Mouse (Mus musculus): ENCODE data around the gene Mettl8. TPM values are rescaled to one million over a fixed set of nuclear protein-coding genes. Genes with fewer than 3 reads are reported as not detected.

Gene Mettl8
- polyA plus RNA-seq, 1 experiment: 21.1 TPM

DNA sequence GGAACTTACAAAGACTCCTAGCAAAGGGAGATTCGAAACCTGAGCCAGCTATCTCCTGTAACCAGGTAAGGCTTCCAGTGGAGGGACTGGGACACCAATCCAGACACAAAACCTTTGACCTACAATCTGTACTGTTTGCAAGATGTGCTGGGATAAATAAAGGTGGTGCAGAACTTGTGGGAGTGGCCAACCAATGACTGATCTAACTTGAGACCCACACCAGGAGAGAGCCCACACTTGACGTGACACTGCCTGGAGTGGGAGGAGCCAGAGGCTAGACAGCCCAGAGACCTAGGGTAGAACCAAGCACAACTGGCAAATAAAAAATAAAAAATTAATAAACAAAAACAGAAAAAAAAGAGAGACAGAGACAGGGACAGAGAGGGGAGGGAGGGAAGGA is 24.7 kb downstream of the Mettl8 start:
- Histone ChIP-seq H3K9me3 (replicated peaks; ENCODE audit: control insufficient read depth, insufficient read depth, low read length, poor library complexity, severe bottlenecking) (no peaks in the 10 kb centered on the region), H3K27ac (ENCODE audit: insufficient read depth, low read length) (no peak overlapping the region), H3K4me3 (ENCODE audit: low read depth, low read length) (no peak overlapping the region), H3K4me1 (ENCODE audit: control insufficient read depth, insufficient read depth, low read length) (no peaks in the 10 kb centered on the region), H3K9ac (ENCODE audit: low read depth, poor library complexity, severe bottlenecking) (no peak overlapping the region), H3K27me3 (ENCODE audit: control insufficient read depth, insufficient read depth, low read length, poor library complexity, severe bottlenecking) (no peaks in the 10 kb centered on the region), H3K36me3 (ENCODE audit: control insufficient read depth, insufficient read depth, low read length, poor library complexity, severe bottlenecking) (no peaks in the 10 kb centered on the region)
- TF ChIP-seq POLR2A (IDR thresholded peaks at IDR 0.05; ENCODE audit: insufficient read depth, low read length) (no peak), CTCF (IDR thresholded peaks at IDR 0.05; ENCODE audit: low read depth, low read length) (no peak), EP300 (IDR thresholded peaks at IDR 0.05; ENCODE audit: insufficient read depth, low read depth, low read length) (no peak)

DNA sequence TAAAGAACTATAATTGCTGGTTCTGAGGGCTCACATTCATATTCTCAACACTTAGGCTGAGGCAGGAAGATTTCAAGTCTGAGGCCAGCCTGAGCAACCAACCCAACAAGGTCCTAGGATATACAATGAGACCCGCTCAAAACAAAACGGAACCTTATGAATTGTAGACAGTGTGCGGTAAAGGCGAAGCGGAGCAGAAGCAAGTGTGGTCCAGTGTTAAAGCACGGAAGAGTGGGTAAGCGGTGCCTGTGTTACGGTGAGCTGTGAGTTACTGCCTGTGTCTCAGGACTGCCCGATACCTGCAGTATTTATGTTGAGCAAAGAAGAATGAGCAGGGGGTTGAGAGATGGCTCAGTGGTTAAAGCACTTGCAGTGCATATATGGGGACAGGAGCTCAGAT is 27.8 kb downstream of the Mettl8 start:
- no peak overlapping the region for H3K27ac ChIP-seq (ENCODE audit: insufficient read depth, low read length)
- H3K9me3 ChIP-seq (replicated peaks; ENCODE audit: control insufficient read depth, insufficient read depth, low read length, poor library complexity, severe bottlenecking): no peaks in the 10 kb centered on the region
- no peaks in the 10 kb centered on the region for H3K4me1 ChIP-seq (ENCODE audit: control insufficient read depth, insufficient read depth, low read length)
- H3K4me3 ChIP-seq (ENCODE audit: low read depth, low read length): no peak overlapping the region
- no peaks in the 10 kb centered on the region for H3K27me3 ChIP-seq (ENCODE audit: control insufficient read depth, insufficient read depth, low read length, poor library complexity, severe bottlenecking)
- no peak overlapping the region for H3K9ac ChIP-seq (ENCODE audit: low read depth, poor library complexity, severe bottlenecking)
- no peak for TF ChIP-seq EP300 (IDR thresholded peaks at IDR 0.05; ENCODE audit: insufficient read depth, low read depth, low read length)
- TF ChIP-seq POLR2A (IDR thresholded peaks at IDR 0.05; ENCODE audit: insufficient read depth, low read length): no peak
- no peak for TF ChIP-seq CTCF (IDR thresholded peaks at IDR 0.05; ENCODE audit: low read depth, low read length)
- no peaks in the 10 kb centered on the region for H3K36me3 ChIP-seq (ENCODE audit: control insufficient read depth, insufficient read depth, low read length, poor library complexity, severe bottlenecking)

DNA sequence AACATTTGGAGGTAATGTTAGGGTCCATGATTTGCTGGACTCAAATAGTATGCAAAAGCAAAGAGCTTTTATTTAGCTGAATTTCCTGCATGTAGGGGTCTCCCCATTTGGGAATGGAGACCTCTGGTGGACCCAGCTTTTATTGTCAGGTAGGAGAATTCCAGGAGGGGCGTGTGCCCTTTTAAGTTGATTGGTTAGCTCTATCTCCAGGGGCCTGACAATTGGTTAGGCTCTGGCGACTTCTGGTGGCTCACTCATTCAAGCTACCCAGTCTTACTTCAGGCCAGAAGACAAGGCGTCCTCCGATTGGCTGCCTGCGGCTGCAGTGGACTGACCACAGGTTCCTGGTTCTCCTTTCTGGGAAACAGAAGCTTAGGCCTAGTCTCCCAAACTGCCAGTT is 28.6 kb downstream of the Mettl8 start:
- no peak overlapping the region for H3K4me3 ChIP-seq (ENCODE audit: low read depth, low read length)
- no peak overlapping the region for H3K9ac ChIP-seq (ENCODE audit: low read depth, poor library complexity, severe bottlenecking)
- H3K27ac ChIP-seq (ENCODE audit: insufficient read depth, low read length): no peak overlapping the region
- no peaks in the 10 kb centered on the region for H3K9me3 ChIP-seq (replicated peaks; ENCODE audit: control insufficient read depth, insufficient read depth, low read length, poor library complexity, severe bottlenecking)
- H3K36me3 ChIP-seq (ENCODE audit: control insufficient read depth, insufficient read depth, low read length, poor library complexity, severe bottlenecking): no peaks in the 10 kb centered on the region
- TF ChIP-seq POLR2A (IDR thresholded peaks at IDR 0.05; ENCODE audit: insufficient read depth, low read length) (no peak), CTCF (IDR thresholded peaks at IDR 0.05; ENCODE audit: low read depth, low read length) (no peak), EP300 (IDR thresholded peaks at IDR 0.05; ENCODE audit: insufficient read depth, low read depth, low read length) (no peak)
- no peaks in the 10 kb centered on the region for H3K27me3 ChIP-seq (ENCODE audit: control insufficient read depth, insufficient read depth, low read length, poor library complexity, severe bottlenecking)
- no peaks in the 10 kb centered on the region for H3K4me1 ChIP-seq (ENCODE audit: control insufficient read depth, insufficient read depth, low read length)

DNA sequence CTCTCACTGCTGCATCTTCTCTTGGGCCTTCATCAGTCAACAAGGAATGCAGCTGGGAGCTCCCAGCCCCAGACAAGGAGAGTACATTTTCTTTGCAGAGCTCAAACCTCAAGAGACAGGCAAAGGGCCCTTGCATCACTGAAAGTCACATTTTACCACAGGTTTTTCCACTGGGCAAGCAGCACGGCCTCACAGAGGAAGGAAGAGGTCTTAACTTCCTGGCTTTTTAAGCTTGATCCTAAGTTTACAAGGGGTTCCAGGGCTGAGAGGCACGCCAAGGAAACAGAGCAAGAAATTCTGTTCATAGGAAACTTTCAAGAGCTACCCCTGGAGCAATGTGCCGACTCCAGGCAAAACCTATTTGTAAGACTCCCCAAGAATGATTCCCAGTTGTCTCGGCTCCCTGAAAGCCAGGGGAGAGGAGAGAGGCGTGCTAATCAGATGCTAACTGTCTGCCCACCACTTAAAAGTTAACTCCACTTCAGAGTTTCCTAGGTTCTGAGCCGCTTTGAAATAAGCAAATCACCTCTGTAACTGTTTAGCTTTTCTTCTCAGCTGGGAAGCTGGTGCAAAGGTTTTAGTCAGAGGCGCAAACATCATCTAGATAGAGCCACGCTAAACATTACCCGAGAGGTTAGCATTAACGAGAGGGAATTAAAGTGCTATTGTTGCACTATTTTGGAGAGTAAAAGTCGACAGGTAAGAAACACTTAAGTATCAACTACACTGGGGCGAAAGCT is 29.6 kb downstream of the Mettl8 start:
- Histone ChIP-seq H3K27ac (ENCODE audit: insufficient read depth, low read length) (no peak overlapping the region), H3K9ac (ENCODE audit: low read depth, poor library complexity, severe bottlenecking) (no peak overlapping the region)
- TF ChIP-seq CTCF (IDR thresholded peaks at IDR 0.05; ENCODE audit: low read depth, low read length): no peak
- no peak for TF ChIP-seq EP300 (IDR thresholded peaks at IDR 0.05; ENCODE audit: insufficient read depth, low read depth, low read length)
- no peak for TF ChIP-seq POLR2A (IDR thresholded peaks at IDR 0.05; ENCODE audit: insufficient read depth, low read length)

DNA sequence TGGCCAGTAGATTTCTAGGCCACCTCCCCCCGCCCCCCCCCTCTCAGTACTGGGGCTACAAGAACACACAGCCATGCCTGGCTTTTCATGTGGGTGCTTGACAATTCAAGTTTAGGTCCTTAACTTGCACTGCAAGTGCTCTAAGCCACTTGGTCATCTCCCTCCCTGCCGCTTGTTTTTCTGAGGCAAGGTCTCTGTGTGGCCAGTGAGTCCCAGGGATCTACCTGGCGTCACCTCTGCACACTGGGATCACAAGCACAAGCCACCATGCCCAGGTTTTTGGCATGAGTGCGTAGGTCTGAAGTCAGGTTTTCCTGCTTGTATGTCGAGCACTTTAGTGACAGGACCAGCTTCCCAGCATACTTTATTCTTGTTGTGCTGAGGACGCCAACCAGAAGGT is 31.4 kb downstream of the Mettl8 start:
- Histone ChIP-seq H3K4me3 (ENCODE audit: low read depth, low read length) (no peak overlapping the region), H3K4me1 (ENCODE audit: control insufficient read depth, insufficient read depth, low read length) (peaks cover 2% of the 10 kb centered on the region), H3K27me3 (ENCODE audit: control insufficient read depth, insufficient read depth, low read length, poor library complexity, severe bottlenecking) (no peaks in the 10 kb centered on the region; the same call in 1 of the 2 replicates), H3K9me3 (replicated peaks; ENCODE audit: control insufficient read depth, insufficient read depth, low read length, poor library complexity, severe bottlenecking) (no peaks in the 10 kb centered on the region), H3K36me3 (ENCODE audit: control insufficient read depth, insufficient read depth, low read length, poor library complexity, severe bottlenecking) (no peaks in the 10 kb centered on the region), H3K27ac (ENCODE audit: insufficient read depth, low read length) (no peak overlapping the region), H3K9ac (ENCODE audit: low read depth, poor library complexity, severe bottlenecking) (no peak overlapping the region)
- TF ChIP-seq CTCF (IDR thresholded peaks at IDR 0.05; ENCODE audit: low read depth, low read length): no peak
- no peak for TF ChIP-seq POLR2A (IDR thresholded peaks at IDR 0.05; ENCODE audit: insufficient read depth, low read length)
- TF ChIP-seq EP300 (IDR thresholded peaks at IDR 0.05; ENCODE audit: insufficient read depth, low read depth, low read length): no peak

More for the DNA sequence above, 29.6 kb downstream of the Mettl8 start:
- H3K4me3 ChIP-seq (ENCODE audit: low read depth, low read length): no peak overlapping the region
- no peaks in the 10 kb centered on the region for H3K9me3 ChIP-seq (replicated peaks; ENCODE audit: control insufficient read depth, insufficient read depth, low read length, poor library complexity, severe bottlenecking)
- H3K4me1 ChIP-seq (ENCODE audit: control insufficient read depth, insufficient read depth, low read length): no peaks in the 10 kb centered on the region
- no peaks in the 10 kb centered on the region for H3K36me3 ChIP-seq (ENCODE audit: control insufficient read depth, insufficient read depth, low read length, poor library complexity, severe bottlenecking)
- H3K27me3 ChIP-seq (ENCODE audit: control insufficient read depth, insufficient read depth, low read length, poor library complexity, severe bottlenecking): no peaks in the 10 kb centered on the region; the same call in 1 of the 2 replicates

DNA sequence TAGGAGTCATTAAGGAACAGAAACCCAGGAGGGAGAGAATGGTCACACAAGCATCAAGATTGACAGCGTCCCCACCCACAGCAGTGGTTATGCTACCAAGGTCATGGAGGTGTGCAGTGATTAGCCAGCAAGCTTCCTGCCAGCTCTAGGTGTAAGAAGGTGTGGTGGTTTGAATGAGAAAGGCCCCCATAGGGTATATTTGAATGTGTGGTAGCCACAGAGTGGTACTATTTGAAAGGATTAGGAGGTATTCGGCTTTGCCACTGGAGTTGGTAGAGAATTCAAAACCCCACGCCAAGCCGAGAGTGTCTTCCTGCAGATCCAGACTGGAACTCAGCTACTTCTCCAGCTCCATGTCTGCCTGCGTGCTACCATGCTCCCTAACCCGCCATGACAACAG is 32.4 kb downstream of the Mettl8 start:
- peaks cover 2% of the 10 kb centered on the region for H3K4me1 ChIP-seq (ENCODE audit: control insufficient read depth, insufficient read depth, low read length)
- no peak for TF ChIP-seq CTCF (IDR thresholded peaks at IDR 0.05; ENCODE audit: low read depth, low read length)
- TF ChIP-seq EP300 (IDR thresholded peaks at IDR 0.05; ENCODE audit: insufficient read depth, low read depth, low read length): no peak
- TF ChIP-seq POLR2A (IDR thresholded peaks at IDR 0.05; ENCODE audit: insufficient read depth, low read length): no peak
- H3K27ac ChIP-seq (ENCODE audit: insufficient read depth, low read length): no peak overlapping the region
- H3K4me3 ChIP-seq (ENCODE audit: low read depth, low read length): no peak overlapping the region
- H3K36me3 ChIP-seq (ENCODE audit: control insufficient read depth, insufficient read depth, low read length, poor library complexity, severe bottlenecking): no peaks in the 10 kb centered on the region
- H3K9ac ChIP-seq (ENCODE audit: low read depth, poor library complexity, severe bottlenecking): no peak overlapping the region
- no peaks in the 10 kb centered on the region; the same call in 1 of the 2 replicates for H3K27me3 ChIP-seq (ENCODE audit: control insufficient read depth, insufficient read depth, low read length, poor library complexity, severe bottlenecking)
- H3K9me3 ChIP-seq (replicated peaks; ENCODE audit: control insufficient read depth, insufficient read depth, low read length, poor library complexity, severe bottlenecking): no peaks in the 10 kb centered on the region

All from ES-Bruce4 (cell line).